Comparison of ENCODE assay signal across 10 mouse cellular contexts in genomic region chr10:30405669-30406393, GRCm38 (mm10).
DNase-seq lines count a peak whose midpoint lies in the region; ATAC-seq and TF ChIP-seq lines count a peak whose summit lies in the region.
"Had no signal": no experiment of that assay in that cellular context is flagged by ENCODE, and none has a peak within 500 bp of the region (broad histone marks: within the 10 kb centered on the region; RNA-seq: fewer than 3 reads in every experiment).

No protein-coding gene starts in this region.

- no peak overlapping the region for H3K4me3 ChIP-seq in hindbrain, embryonic 11.5 days (ENCODE audit: low read depth, low read length)
- peak overlapping the region; percentile 5; the same call in 1 of the 2 replicates for H3K4me3 ChIP-seq in midbrain, postnatal 0 days (ENCODE audit: low read depth, low read length)

- H3K27ac ChIP-seq in hindbrain, embryonic 11.5 days (ENCODE audit: low read depth, low read length), result 0 out of 2 replicates have a peak overlapping the region, but pooled peaks have one; percentile 33
- no peak overlapping the region for H3K27ac ChIP-seq in midbrain, postnatal 0 days (ENCODE audit: low read depth, low read length)

- H3K9me3 ChIP-seq in hindbrain, embryonic 11.5 days (ENCODE audit: control insufficient read depth, low read length), result no peaks in the 10 kb centered on the region
- H3K9me3 ChIP-seq in midbrain, postnatal 0 days (ENCODE audit: low read length), result no peaks in the 10 kb centered on the region

- intact Hi-C loops in gastrocnemius, postnatal 14 days (cut with DNase I; ENCODE audit: low total_unique reads), result no loop called here
- intact Hi-C loops in heart, postnatal 25 days (cut with DNase I), result no loop called here

- ATAC-seq in frontal cortex, adult (ENCODE audit: low TSS enrichment), result peak; percentile 67
- ATAC-seq in hindbrain, embryonic 11.5 days (ENCODE audit: low FRiP score), result peak; percentile 96
- ATAC-seq in midbrain, postnatal 0 days (ENCODE audit: low FRiP score), result peak; percentile 54; the same call in 1 of the 2 replicates

- H3K4me1 ChIP-seq in hindbrain, embryonic 11.5 days (replicated peaks; ENCODE audit: control insufficient read depth, insufficient read depth, low read length), result no peaks in the 10 kb centered on the region
- no peaks in the 10 kb centered on the region for H3K4me1 ChIP-seq in midbrain, postnatal 0 days (ENCODE audit: insufficient read depth, low read length)

- 20% methylated on average over 13 of the region's 13 CpGs for WGBS in hindbrain, embryonic 11.5 days
- WGBS in midbrain, postnatal 0 days, result 11% methylated on average over 13 of the region's 13 CpGs

- no peaks in the 10 kb centered on the region for H3K36me3 ChIP-seq in hindbrain, embryonic 11.5 days (ENCODE audit: control insufficient read depth, insufficient read depth, low read length)
- no peaks in the 10 kb centered on the region for H3K36me3 ChIP-seq in midbrain, postnatal 0 days (ENCODE audit: insufficient read depth, low read length)

- 0 out of 2 replicates have a peak overlapping the region, but pooled peaks have one; percentile 8 for H3K4me2 ChIP-seq in hindbrain, embryonic 11.5 days (replicated peaks; ENCODE audit: low read depth, low read length)
- H3K4me2 ChIP-seq in midbrain, postnatal 0 days (ENCODE audit: low read depth, low read length, poor library complexity, severe bottlenecking), result peak overlapping the region; percentile 33

- H3K9ac ChIP-seq in hindbrain, embryonic 11.5 days (ENCODE audit: low read depth, low read length), result no peak overlapping the region
- no peak overlapping the region for H3K9ac ChIP-seq in midbrain, postnatal 0 days (replicated peaks; ENCODE audit: low read length, poor library complexity, severe bottlenecking)

- no peak for TF ChIP-seq CTCF in midbrain, postnatal 0 days (IDR thresholded peaks at IDR 0.05)

- H3K27me3 ChIP-seq in hindbrain, embryonic 11.5 days (ENCODE audit: control insufficient read depth, insufficient read depth, low read length), result peaks cover 32% of the 10 kb centered on the region
- no peaks in the 10 kb centered on the region for H3K27me3 ChIP-seq in midbrain, postnatal 0 days (ENCODE audit: insufficient read depth, low read length)

- DNase-seq in frontal cortex, adult 2 months (ENCODE audit: extremely low spot score in 1 of 2, low spot score in 1 of 2), result no peak
- DNase-seq in embryo, embryonic 11 days, result peak; percentile 72
- peak; percentile 83 for DNase-seq in hindbrain, embryonic 11.5 days (ENCODE audit: low spot score)
- DNase-seq in midbrain, postnatal 0 days (ENCODE audit: low spot score), result peak; percentile 28
- DNase-seq in gastrocnemius, postnatal 14 days, result no peak
- DNase-seq in heart, postnatal 25 days (ENCODE audit: low spot score), result no peak
- DNase-seq in thymus, postnatal 36 days, result no peak
- DNase-seq: layer of hippocampus, adult 9-11 months; liver had no signal

Comparison
In these comparisons a context has a peak if more than half of its experiments do, and no peak if none do; other contexts are left out.
1. DNase-seq: peak in embryo, embryonic 11 days (single experiment), hindbrain, embryonic 11.5 days (single experiment) and midbrain, postnatal 0 days (single experiment); none in frontal cortex, adult 2 months (0 of 2), gastrocnemius, postnatal 14 days (single experiment), heart, postnatal 25 days (single experiment) and thymus, postnatal 36 days (0 of 2).
2. Peak in every context shown above with its lines, with median percentiles within 50 percentile points of each other: ATAC-seq.